Mouse (Mus musculus): Measurements from ENCODE around the gene Gm10964. TPM values are rescaled to one million over a fixed set of nuclear protein-coding genes. Genes with fewer than 3 reads are reported as not detected.

Gene Gm10964
- polyA plus RNA-seq, 1 experiment from 2014 or later = not detected

DNA sequence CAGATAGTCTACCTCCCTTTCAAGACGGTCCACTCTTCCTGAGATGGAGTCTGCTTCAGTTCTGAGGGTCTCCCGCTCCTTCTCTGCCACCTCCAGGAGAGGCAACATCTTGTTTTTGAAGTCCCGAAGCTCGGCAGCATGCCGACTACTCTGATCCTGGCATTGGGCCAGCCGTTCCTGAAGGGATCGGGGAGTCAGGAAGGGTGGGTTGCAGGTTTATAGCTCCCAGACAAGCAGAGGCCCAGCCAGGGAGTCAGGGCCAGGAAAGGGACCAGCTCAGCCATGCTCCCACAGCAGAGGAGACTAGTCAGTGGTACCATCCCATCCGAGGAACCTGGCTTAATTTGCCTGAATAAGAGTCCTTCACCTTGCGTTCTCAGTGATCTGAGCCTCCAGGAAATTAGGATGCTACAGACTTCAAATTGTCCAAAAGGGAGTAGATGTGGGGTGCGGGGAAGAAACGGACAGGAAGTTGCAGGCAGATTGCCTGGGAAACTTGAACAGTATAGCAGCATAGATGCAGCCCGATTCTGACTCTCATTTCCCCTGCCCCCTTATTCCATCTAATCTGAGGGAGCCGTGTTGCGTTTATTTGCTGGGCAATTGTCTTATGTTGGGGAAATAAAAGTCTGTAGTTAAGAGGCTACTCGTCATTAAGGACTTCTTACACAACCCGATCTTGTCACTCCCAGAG lies 2.0 kb upstream of the Gm10964 start:
- H3K4me2 ChIP-seq = peak overlapping the region; percentile 46
- WGBS = 55% methylated on average over 16 of the region's 16 CpGs
- ATAC-seq (replicated peaks) = no peak

DNA sequence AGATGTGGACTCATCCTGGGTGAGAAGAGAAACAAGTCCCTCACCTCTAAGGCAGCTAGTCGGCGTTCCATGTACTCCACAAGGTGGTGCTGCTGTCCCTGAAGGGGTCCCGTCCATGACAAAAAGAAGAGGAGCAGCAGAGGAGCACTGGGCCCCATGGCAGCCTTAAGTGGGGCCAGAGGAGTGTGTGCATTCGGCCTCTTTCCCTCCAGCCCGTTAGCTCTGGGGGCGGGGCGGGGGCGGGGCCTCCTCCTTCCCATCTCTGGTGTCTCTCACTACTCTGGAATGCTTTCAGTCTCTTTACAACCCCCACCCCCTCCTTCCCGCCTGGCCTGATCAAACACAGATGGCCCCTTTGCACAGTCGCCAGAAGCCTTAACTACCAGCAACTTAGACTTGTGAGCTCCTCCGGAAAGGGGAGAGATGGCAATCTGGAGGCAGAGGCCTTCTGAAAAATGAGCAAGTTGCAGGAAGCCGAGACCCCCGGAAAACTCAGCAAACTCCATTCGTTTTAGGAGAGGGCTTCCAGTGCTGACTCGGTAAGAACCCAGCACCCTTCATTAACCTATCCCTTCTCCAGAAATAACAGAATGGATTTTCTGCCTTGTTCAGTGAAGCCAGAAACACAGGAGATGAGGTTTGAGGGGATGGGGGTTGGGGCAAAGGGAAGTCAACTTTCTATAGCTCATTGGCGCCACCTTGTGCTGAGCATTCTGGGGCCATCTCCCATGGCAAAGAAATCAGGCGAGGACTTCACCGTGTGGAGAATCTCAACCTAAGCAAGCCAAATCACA lies 1.2 kb upstream of the Gm10964 start, which contains the start of gene Olfml3:
TSS of gene Olfml3 (minus strand) at position 224 of the 794 bp plus-strand sequence.
- peaks cover 42% of the 10 kb centered on the region for H3K4me1 ChIP-seq
- H3K4me3 ChIP-seq = peak within 1 kb of the TSS; percentile 16

More for the DNA sequence above, 2.0 kb upstream of the Gm10964 start:
- Histone ChIP-seq H3K4me1 (peaks cover 46% of the 10 kb centered on the region), H3K9me3 (no peaks in the 10 kb centered on the region), H3K4me3 (peak overlapping the region; percentile 16; the same call in 1 of the 2 replicates), H3K27ac (peak overlapping the region; percentile 72), H3K9ac (no peak overlapping the region; the same call in 1 of the 2 replicates), H3K36me3 (replicated peaks) (no peaks in the 10 kb centered on the region; the same call in 1 of the 2 replicates), H3K27me3 (replicated peaks) (no peaks in the 10 kb centered on the region)

DNA sequence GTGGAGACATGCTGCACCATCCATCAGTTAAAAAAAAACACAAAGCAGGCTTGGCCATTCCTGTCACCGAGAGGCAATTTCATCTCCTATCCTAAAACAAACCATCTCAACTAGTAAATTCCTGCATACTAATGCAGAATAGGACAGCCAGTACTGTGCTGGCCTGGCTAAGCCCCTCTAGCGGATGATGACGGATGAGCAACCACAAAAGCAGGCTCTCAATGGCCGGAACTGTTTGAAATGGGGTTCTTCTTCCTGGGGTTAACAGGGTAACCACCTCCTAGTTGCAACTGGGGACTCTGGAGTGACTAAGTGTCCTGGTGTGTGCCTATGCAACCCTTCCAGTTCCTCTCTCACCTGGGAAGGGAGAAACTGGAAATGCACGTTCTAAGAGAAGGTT lies 1.2 kb downstream of the Gm10964 start:
- H3K36me3 ChIP-seq (replicated peaks) = peaks cover 18% of the 10 kb centered on the region
- no peaks in the 10 kb centered on the region for H3K27me3 ChIP-seq (replicated peaks)
- no peak overlapping the region for H3K4me2 ChIP-seq
- ATAC-seq (replicated peaks) = no peak
- H3K4me1 ChIP-seq = peaks cover 19% of the 10 kb centered on the region
- H3K9ac ChIP-seq = no peak overlapping the region
- no peaks in the 10 kb centered on the region for H3K9me3 ChIP-seq
- 27% methylated on average over 5 of the region's 5 CpGs for WGBS
- no peak overlapping the region for H3K4me3 ChIP-seq
- no peak overlapping the region for H3K27ac ChIP-seq

More for the DNA sequence above, 1.2 kb upstream of the Gm10964 start, which contains the start of gene Olfml3:
- Histone ChIP-seq H3K9me3 (no peaks in the 10 kb centered on the region), H3K9ac (peak within 1 kb of the TSS; percentile 25; the same call in 1 of the 2 replicates), H3K36me3 (replicated peaks) (no peaks in the 10 kb centered on the region; the same call in 1 of the 2 replicates), H3K27ac (peak within 1 kb of the TSS; percentile 72), H3K27me3 (replicated peaks) (no peaks in the 10 kb centered on the region), H3K4me2 (peak within 1 kb of the TSS; percentile 46)
- WGBS = 1% methylated on average over 18 of the region's 18 CpGs
- peak; percentile 44 for ATAC-seq (replicated peaks)

DNA sequence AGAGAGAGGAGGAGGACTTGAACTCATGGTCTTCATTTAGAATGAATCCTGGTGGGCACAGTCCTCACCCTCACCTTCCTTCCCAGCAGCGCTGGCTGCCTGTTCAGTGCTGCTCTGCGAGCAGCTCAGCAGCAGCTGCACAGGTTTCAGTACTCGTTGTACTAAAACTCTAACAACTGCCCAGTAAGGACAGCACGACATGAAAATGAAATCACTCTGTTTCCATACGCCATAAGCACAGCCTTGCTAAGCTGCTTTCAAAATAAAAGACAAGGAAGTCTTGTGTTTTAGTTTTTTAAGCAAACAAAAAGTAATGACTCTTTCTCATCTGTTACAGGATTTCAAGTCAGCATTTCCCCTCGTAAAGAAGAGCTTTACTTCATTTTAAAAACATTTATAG lies 4.0 kb downstream of the Gm10964 start:
- Histone ChIP-seq H3K36me3 (replicated peaks) (peaks cover 41% of the 10 kb centered on the region), H3K27me3 (replicated peaks) (no peaks in the 10 kb centered on the region)

DNA sequence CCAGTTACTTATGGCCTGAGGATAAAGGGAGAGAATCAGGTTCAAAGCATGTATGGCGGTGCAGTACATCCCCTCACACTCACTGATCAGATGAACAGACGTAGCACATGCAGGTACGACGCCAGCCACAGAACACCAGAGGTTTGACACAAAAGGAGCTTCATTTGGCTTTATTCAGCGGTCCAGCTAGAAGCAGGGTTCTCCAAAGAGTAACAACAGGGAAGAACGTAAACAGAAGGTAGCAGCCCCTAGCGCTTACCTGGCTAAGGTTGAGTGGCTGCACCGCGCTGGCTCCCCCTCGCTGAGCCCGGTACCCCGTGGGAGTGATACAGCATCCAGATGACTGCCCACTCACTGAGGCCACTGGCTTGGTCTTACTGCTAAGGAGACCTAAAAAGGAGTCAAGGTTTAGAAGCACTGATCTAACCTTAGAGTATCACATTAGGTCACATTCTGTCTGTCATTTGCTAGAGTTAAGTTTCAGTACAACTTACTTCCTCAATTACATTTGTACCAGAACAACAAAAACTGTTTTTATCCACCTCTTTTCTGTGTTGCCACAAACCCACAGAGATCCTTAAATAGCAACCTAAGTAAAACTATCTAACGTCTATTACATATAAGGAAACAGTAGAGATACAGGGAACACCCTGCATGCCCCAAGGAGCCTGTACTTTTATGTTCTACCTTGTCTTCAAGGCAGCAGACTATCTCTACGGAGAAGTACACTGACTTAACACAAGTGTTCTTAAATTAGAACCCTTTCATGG lies 6.0 kb downstream of the Gm10964 start:
- peaks cover 55% of the 10 kb centered on the region for H3K36me3 ChIP-seq (replicated peaks)
- H3K9ac ChIP-seq = no peak overlapping the region
- H3K27ac ChIP-seq = no peak overlapping the region
- no peaks in the 10 kb centered on the region for H3K9me3 ChIP-seq
- H3K27me3 ChIP-seq (replicated peaks) = no peaks in the 10 kb centered on the region
- H3K4me2 ChIP-seq = no peak overlapping the region
- H3K4me1 ChIP-seq = no peaks in the 10 kb centered on the region
- 94% methylated on average over 14 of the region's 14 CpGs for WGBS
- ATAC-seq (replicated peaks) = no peak
- no peak overlapping the region for H3K4me3 ChIP-seq

More for the DNA sequence above, 4.0 kb downstream of the Gm10964 start:
- 86% methylated on average over 6 of the region's 6 CpGs for WGBS
- Histone ChIP-seq H3K9ac (no peak overlapping the region), H3K27ac (no peak overlapping the region), H3K4me3 (no peak overlapping the region), H3K4me1 (no peaks in the 10 kb centered on the region), H3K4me2 (no peak overlapping the region), H3K9me3 (no peaks in the 10 kb centered on the region)
- no peak for ATAC-seq (replicated peaks)

DNA sequence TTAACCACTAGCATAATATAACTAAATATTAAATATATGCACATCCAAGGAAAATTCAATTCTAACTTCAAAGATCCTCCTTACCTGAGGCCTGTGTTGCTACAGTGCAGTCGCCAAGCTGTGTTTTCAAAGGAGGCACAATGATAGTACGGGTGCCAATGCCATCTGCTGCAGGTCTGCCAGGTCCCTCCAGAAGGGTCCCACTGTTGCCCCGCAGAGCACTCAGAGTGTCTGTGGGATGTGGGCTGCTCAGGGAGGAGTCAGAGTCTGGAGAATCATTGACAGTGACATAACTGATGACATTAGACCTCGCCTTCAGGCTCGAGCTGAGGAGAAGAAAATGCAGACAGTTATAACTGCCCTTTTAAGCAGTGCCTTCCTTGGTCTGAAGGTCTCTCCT lies 7.5 kb downstream of the Gm10964 start:
- Histone ChIP-seq H3K27ac (no peak overlapping the region), H3K4me2 (no peak overlapping the region), H3K36me3 (replicated peaks) (peaks cover 56% of the 10 kb centered on the region), H3K4me1 (no peaks in the 10 kb centered on the region), H3K9me3 (no peaks in the 10 kb centered on the region), H3K4me3 (no peak overlapping the region), H3K9ac (no peak overlapping the region), H3K27me3 (replicated peaks) (no peaks in the 10 kb centered on the region)
- ATAC-seq (replicated peaks) = no peak
- WGBS = 93% methylated on average over 5 of the region's 5 CpGs

DNA sequence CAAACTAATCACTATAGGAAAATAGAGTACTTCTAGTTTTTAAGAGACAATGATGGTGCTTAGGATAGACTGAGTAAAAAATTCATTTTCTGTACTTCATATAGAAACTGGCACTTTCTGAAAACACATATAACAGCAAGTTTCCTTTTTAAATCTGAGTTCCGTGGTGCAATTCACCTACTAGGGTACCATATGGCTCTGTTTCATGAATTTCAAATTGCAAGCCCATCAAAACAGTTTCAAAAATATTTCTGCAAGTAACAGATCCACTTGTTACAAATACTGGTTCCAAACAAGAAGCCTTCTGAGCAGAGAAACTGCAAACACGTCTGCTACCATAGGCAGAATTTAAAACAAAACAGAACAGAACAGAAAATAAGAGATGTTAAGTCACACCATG lies 12.4 kb downstream of the Gm10964 start:
- Histone ChIP-seq H3K4me3 (no peak overlapping the region), H3K4me1 (no peaks in the 10 kb centered on the region), H3K9ac (no peak overlapping the region), H3K36me3 (replicated peaks) (peaks cover 46% of the 10 kb centered on the region), H3K9me3 (no peaks in the 10 kb centered on the region), H3K27ac (no peak overlapping the region), H3K27me3 (replicated peaks) (no peaks in the 10 kb centered on the region), H3K4me2 (no peak overlapping the region)
- 90% methylated on average over 2 of the region's 2 CpGs for WGBS
- ATAC-seq (replicated peaks) = no peak

DNA sequence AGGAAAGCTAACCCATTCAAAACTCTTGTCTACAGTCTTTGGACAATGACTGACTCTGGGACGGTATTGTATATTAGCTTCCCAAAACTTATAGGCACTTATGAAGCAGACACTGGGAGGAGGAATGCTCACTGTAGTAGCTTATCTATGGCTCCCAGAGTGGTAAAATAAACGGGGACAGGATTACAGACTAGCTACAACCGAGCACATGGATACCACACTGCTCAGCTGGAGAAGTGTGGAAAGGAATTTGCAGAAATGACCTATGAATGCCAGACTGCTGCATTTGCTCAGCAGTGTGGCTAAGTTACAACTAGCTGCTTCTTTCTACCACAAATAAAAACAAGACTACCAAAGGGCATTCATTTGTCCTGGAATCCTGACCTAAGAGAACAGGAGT lies 16.2 kb downstream of the Gm10964 start:
- 79% methylated on average over 3 of the region's 3 CpGs for WGBS
- no peaks in the 10 kb centered on the region for H3K4me1 ChIP-seq
- H3K27me3 ChIP-seq (replicated peaks) = no peaks in the 10 kb centered on the region
- no peak overlapping the region for H3K4me2 ChIP-seq
- H3K9ac ChIP-seq = no peak overlapping the region
- H3K4me3 ChIP-seq = no peak overlapping the region
- H3K36me3 ChIP-seq (replicated peaks) = peaks cover 47% of the 10 kb centered on the region
- no peak overlapping the region for H3K27ac ChIP-seq
- no peaks in the 10 kb centered on the region for H3K9me3 ChIP-seq
- no peak for ATAC-seq (replicated peaks)

DNA sequence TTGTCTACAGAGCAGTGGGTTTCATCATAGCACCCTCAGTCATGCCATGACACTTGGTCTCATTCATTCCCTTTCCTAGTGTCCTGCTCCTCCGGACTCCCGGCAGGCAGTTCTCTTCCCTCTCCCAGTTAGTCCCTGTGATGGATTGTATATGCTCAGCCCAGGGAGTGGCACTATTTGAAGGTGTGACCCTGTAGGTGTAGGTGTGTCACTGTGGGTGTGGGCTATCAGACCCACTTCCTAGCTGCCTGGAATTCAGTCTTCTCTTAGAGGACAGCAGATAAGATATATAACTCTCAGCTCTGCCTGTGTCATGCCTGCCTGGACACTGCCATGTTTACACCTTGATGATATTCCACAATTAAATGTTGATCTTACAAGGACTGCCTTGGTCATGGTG lies 17.8 kb downstream of the Gm10964 start:
- Histone ChIP-seq H3K36me3 (replicated peaks) (peaks cover 51% of the 10 kb centered on the region), H3K27ac (no peak overlapping the region), H3K9ac (no peak overlapping the region), H3K4me3 (no peak overlapping the region), H3K4me1 (no peaks in the 10 kb centered on the region), H3K27me3 (replicated peaks) (no peaks in the 10 kb centered on the region), H3K9me3 (no peaks in the 10 kb centered on the region), H3K4me2 (no peak overlapping the region)
- 94% methylated on average over 2 of the region's 2 CpGs for WGBS
- ATAC-seq (replicated peaks) = no peak

DNA sequence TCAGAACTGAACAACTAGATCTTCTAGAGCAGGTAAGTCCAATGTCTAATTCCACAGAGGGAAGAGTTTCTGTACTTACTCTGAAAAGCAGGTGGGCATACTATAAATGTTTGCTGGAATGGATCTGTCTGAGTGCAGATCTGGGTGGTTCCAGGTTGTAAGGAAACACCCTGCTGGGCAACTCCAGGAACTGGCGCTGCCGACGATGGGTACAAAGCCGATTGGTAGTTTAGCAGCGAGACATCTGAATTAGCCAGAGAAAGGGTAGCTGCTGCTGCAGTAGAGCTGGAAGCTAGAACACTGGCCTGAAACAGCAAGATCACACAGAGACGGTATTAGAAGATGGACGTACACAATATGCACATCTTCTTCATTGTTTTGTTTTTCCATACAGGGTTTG lies 19.3 kb downstream of the Gm10964 start:
- H3K4me1 ChIP-seq = no peaks in the 10 kb centered on the region
- H3K27ac ChIP-seq = no peak overlapping the region
- no peak overlapping the region for H3K4me2 ChIP-seq
- WGBS = 80% methylated on average over 7 of the region's 7 CpGs
- H3K36me3 ChIP-seq (replicated peaks) = peaks cover 53% of the 10 kb centered on the region; the same call in 1 of the 2 replicates
- H3K27me3 ChIP-seq (replicated peaks) = no peaks in the 10 kb centered on the region
- no peak overlapping the region for H3K9ac ChIP-seq
- no peak overlapping the region for H3K4me3 ChIP-seq
- H3K9me3 ChIP-seq = no peaks in the 10 kb centered on the region
- no peak for ATAC-seq (replicated peaks)

DNA sequence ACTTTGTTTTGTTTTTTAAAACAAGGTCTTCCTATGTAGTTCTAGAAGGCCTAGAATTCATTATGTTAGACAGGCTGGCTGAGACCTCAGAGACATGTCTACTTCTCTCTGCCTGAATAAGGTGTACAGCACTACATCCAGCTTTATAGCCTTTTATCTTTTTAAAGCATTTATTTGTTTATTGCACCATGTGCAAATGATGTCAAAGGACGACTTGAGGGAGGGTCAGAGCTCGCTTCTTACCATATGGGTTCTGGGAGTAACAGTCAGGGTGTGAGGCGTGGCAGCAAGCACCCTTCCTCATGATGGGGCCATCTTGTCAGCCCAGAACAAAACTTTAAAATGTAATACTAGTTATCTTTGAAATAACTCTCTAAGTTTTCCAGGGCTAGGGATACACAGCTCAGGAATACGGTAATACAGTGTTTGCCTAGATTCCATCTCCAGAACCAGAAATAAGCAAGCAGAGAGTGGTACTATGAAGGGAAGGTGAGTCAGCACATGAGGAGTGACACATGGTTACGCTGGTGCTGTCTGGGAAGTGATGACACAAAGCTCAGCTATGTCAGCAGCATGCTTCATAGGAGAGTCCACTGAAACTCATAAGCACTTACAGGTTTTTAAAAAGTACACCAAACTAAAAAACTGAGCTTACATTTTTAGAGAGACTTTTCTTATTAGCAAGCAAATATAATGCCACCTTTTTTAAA lies 20.2 kb downstream of the Gm10964 start:
- Histone ChIP-seq H3K36me3 (replicated peaks) (peaks cover 51% of the 10 kb centered on the region; the same call in 1 of the 2 replicates), H3K9me3 (no peaks in the 10 kb centered on the region), H3K27ac (no peak overlapping the region), H3K27me3 (replicated peaks) (no peaks in the 10 kb centered on the region), H3K4me1 (no peaks in the 10 kb centered on the region), H3K4me2 (no peak overlapping the region), H3K4me3 (no peak overlapping the region), H3K9ac (no peak overlapping the region)
- 89% methylated on average over 5 of the region's 5 CpGs for WGBS
- no peak for ATAC-seq (replicated peaks)
